Mouse (Mus musculus) liver, embryonic 11.5 days (tissue): Measurements from ENCODE around the gene Apobec2. TPM values are rescaled to one million over a fixed set of nuclear protein-coding genes. Genes with fewer than 3 reads are reported as not detected.

Source experiments
- ATAC-seq: fragments of 200-750 bp; cut with Nextera tagmentation; replicated peaks from 2 replicates; pipeline ENCODE4 v1.8.0; 2017; ENCODE audit warnings: moderate number of reproducible peaks, mild to moderate bottlenecking, moderate TSS enrichment, moderate library complexity; ENCODE audit not compliant: low FRiP score
- DNase-seq: peaks from one replicate; pipeline ENCODE4 v3.0.0-alpha.2; 2017; ENCODE audit warnings: low spot score
- H3K27ac ChIP-seq: fragments of 300-500 bp; sonication (generic); 2 replicates; pipeline ENCODE4 v1.5.1; 2014; ENCODE audit warnings: mild to moderate bottlenecking, low read depth, low read length, control low read depth
- H3K27me3 ChIP-seq: fragments of 300-500 bp; sonication (generic); replicated peaks from 2 replicates; pipeline ENCODE4 v1.6.1; 2014; ENCODE audit warnings: low read length, mixed read lengths; ENCODE audit not compliant: control insufficient read depth, insufficient read depth
- H3K36me3 ChIP-seq: fragments of 300-500 bp; sonication (generic); 2 replicates; pipeline ENCODE4 v1.6.1; 2014; ENCODE audit warnings: mild to moderate bottlenecking, low read length, moderate library complexity, mixed read lengths; ENCODE audit not compliant: control insufficient read depth, insufficient read depth
- H3K4me1 ChIP-seq: fragments of 300-500 bp; sonication (generic); replicated peaks from 2 replicates; pipeline ENCODE4 v1.6.1; 2014; ENCODE audit warnings: low read length, mixed read lengths; ENCODE audit not compliant: control insufficient read depth, insufficient read depth
- H3K4me2 ChIP-seq: fragments of 300-500 bp; sonication (generic); 2 replicates; pipeline ENCODE4 v1.6.1; 2014; ENCODE audit warnings: mild to moderate bottlenecking, control low read depth, moderate library complexity
- H3K4me3 ChIP-seq: fragments of 300-500 bp; sonication (generic); 2 replicates; pipeline ENCODE4 v1.5.1; 2014; ENCODE audit warnings: low read depth, low read length, control low read depth
- H3K9ac ChIP-seq: fragments of 300-500 bp; sonication (generic); 2 replicates; pipeline ENCODE4 v1.6.1; 2014; ENCODE audit warnings: low read depth, low read length, control low read depth
- H3K9me3 ChIP-seq: fragments of 300-500 bp; sonication (generic); 2 replicates; pipeline ENCODE4 v1.6.1; 2016; ENCODE audit warnings: low read length, inconsistent platforms, mixed read lengths; ENCODE audit not compliant: control insufficient read depth
- WGBS: fragments of 180-500 bp; shearing (Covaris S2); extraction: QIAGEN DNeasy Blood & Tissue Kit; methylation state at CpG from one replicate; pipeline ENCODE4 v1.1.7; 2014; 5-methylcytosine and 5-hydroxymethylcytosine counted together
- polyA plus RNA-seq: library from polyadenylated mRNA; unstranded; fragments of >200 nt; fragmentation: Nextera tagmentation; extraction: Ambion mirVana; gene quantifications from 2 replicates; pipeline ENCODE4 v1.2.1, GENCODE M21; 2014

The Apobec2 gene
- polyA plus RNA-seq, 1 experiment from 2014 or later: 3.0 TPM

DNA sequence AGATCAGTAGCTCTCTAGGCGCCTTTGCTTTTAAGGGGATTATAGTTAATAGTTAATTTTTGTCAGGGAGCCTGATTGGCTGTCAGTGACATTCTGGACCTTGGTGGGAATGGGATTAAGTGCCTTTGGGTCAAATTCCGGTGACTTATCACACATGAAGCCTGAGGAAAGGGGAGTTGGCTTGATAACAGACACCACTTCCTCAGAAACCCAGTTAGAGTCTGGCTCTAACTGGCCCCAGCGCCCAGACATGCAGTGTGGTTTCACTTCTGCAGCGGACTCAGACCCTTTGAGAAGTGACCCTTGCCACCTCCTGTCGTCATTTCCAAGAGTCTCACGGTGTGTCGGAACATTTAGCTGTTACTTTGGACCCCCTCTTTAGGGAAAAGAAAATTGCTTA lies 14.6 kb downstream of the Apobec2 start:
- ATAC-seq: peak; percentile 60
- H3K27me3 ChIP-seq: no peaks in the 10 kb centered on the region
- no peak overlapping the region; the same call in 1 of the 2 replicates for H3K27ac ChIP-seq
- peaks cover 15% of the 10 kb centered on the region for H3K36me3 ChIP-seq
- peaks cover 21% of the 10 kb centered on the region for H3K4me1 ChIP-seq
- WGBS: 34% methylated on average over 7 of the region's 7 CpGs
- no peak for DNase-seq
- H3K9me3 ChIP-seq: no peaks in the 10 kb centered on the region
- 0 out of 2 replicates have a peak overlapping the region, but pooled peaks have one; percentile 0 for H3K9ac ChIP-seq
- H3K4me2 ChIP-seq: peak overlapping the region; percentile 53
- H3K4me3 ChIP-seq: peak overlapping the region; percentile 18; the same call in 1 of the 2 replicates

DNA sequence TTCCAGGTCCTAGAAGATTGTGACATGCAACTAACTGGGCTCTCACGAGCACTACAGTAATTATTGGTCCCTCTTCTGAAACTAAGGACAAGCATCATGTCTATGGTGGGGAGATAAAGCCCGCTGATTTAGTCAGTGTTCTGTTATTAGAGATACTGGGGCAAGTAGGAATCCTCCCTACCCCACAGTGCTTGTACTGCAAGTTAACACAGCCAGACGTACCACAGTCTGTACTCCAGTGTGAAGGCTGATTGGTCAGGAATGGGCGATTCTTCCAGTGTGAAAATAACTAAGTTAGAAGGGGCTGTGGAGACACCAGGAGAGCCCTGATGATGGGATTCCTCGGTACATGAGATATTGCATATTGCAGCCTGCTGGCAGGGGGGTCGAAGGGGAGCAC lies 15.2 kb downstream of the Apobec2 start:
- WGBS: 60% methylated on average over 6 of the region's 6 CpGs
- H3K4me1 ChIP-seq: peaks cover 21% of the 10 kb centered on the region
- H3K27me3 ChIP-seq: no peaks in the 10 kb centered on the region
- H3K4me2 ChIP-seq: peak overlapping the region; percentile 53; the same call in 1 of the 2 replicates
- H3K27ac ChIP-seq: peak overlapping the region; percentile 48; the same call in 1 of the 2 replicates
- no peak overlapping the region for H3K4me3 ChIP-seq
- ATAC-seq (peak; percentile 58), DNase-seq (no peak)
- peaks cover 15% of the 10 kb centered on the region for H3K36me3 ChIP-seq
- H3K9ac ChIP-seq: no peak overlapping the region
- no peaks in the 10 kb centered on the region for H3K9me3 ChIP-seq

DNA sequence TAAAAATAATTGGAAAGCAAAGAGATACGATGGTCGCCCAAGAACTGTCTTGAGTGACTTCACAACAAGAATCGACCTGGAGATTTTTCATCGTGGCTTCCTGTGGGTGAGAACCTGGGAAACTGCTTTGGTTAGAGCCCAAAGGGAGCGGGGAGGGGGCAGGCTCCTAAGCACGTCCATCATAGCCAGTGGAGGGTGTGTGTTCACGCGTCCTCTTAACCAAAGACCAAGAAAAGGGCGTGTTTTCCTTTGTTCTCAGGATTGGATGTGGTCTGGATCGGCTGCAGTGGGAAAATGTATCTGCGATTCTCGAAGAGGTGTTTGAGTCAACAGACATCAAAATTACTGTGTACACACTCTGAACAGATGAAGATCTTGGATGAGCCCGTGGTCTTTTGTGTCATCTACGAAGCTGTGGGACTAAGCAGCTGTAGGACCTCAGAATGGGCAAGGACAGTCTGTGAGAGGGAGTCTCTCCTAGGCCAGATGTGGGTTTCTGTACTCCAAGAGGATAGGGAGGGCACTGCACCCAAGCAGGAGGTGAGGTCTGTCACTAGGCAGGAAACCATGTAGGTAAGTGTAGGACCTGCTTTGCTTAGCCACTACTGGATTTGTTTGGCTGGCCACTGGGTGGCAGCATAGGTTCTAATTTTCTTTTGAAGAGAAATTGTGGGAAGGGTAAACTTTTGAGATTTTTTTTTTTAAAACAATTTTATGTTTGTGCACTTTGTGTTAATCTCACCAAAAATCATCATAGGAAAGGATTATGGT lies 16.1 kb downstream of the Apobec2 start:
- H3K36me3 ChIP-seq: peaks cover 20% of the 10 kb centered on the region
- 87% methylated on average over 14 of the region's 14 CpGs for WGBS

DNA sequence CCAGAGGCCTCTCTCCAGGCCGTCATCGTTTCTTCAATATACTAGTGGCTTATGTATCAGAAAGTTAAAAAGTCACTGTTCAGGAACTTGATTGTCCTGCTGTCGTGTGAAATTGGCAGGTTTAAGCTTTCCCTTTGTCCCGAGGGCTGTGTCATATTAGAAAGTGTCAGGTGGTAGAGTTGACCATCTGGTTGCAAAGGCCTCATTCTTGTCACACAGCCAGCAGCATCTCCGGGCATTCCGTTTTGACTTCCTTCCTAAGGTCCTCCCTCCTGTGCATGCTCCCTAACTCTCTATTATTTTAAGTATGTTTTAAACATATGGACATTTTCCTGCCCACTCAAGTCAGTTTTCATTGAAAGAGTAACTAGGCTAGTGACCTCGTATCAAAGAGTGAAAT lies 16.7 kb downstream of the Apobec2 start:
- no peaks in the 10 kb centered on the region for H3K9me3 ChIP-seq
- H3K4me1 ChIP-seq: peaks cover 31% of the 10 kb centered on the region
- ATAC-seq: no peak
- no peak overlapping the region for H3K27ac ChIP-seq
- H3K9ac ChIP-seq: no peak overlapping the region
- no peak overlapping the region for H3K4me3 ChIP-seq
- no peaks in the 10 kb centered on the region for H3K27me3 ChIP-seq
- peaks cover 20% of the 10 kb centered on the region for H3K36me3 ChIP-seq
- 87% methylated on average over 7 of the region's 7 CpGs for WGBS
- no peak overlapping the region for H3K4me2 ChIP-seq
- DNase-seq: no peak

More for the DNA sequence above, 16.1 kb downstream of the Apobec2 start:
- Histone ChIP-seq H3K9me3 (no peaks in the 10 kb centered on the region), H3K27me3 (no peaks in the 10 kb centered on the region), H3K4me1 (peaks cover 25% of the 10 kb centered on the region), H3K4me3 (no peak overlapping the region), H3K27ac (no peak overlapping the region), H3K9ac (no peak overlapping the region), H3K4me2 (no peak overlapping the region)
- peak; percentile 69 for ATAC-seq
- DNase-seq: no peak

DNA sequence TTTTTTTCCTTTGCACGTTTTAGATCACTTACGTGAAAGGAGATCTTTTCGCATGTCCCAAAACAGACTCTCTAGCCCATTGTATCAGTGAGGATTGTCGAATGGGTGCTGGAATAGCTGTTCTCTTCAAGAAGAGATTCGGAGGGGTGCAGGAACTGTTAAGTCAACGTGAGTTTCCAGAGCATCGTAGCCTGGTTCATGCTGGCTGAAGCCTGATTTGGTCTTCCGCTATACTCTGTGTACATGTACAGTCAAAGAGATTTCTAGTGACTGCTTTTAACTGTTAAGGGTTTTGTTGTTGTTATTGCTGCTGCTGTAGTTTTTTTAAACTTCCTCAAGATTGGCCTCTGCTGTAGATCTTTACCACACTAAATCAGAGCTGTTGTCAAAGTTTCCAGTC lies 21.5 kb downstream of the Apobec2 start:
- DNase-seq (no peak), ATAC-seq (no peak)

DNA sequence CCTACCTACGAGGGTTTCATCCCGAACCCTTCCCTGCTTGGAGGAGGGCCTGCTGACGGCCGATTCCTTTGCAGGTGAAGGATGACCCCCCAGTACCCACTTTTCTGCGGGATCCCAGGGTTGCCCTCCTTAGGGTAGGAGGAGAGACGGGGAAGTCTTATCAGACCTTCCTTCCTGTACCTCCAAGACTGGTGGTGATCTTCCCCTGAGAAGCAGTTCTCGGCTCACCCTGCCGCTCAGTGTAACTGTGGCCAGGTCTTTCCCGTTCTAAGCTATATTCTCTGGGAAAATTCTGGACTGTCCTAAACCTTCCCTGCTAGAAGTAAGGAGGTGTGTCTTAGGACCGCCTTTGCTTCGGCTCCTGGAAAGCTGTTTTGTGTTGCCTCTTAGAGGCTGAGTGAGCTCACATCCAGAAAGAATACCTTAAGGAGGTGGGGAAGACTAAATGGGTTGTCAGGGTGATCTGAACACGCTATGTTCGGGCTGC lies 22.4 kb downstream of the Apobec2 start:
- no peaks in the 10 kb centered on the region for H3K27me3 ChIP-seq
- peak overlapping the region; percentile 85 for H3K4me3 ChIP-seq
- peaks cover 25% of the 10 kb centered on the region for H3K4me1 ChIP-seq
- 1% methylated on average over 13 of the region's 13 CpGs for WGBS
- peak overlapping the region; percentile 99 for H3K27ac ChIP-seq
- H3K9ac ChIP-seq: peak overlapping the region; percentile 97
- H3K4me2 ChIP-seq: peak overlapping the region; percentile 86
- H3K9me3 ChIP-seq: no peaks in the 10 kb centered on the region
- ATAC-seq: peak; percentile 54
- DNase-seq: no peak
- H3K36me3 ChIP-seq: peaks cover 13% of the 10 kb centered on the region

More for the DNA sequence above, 21.5 kb downstream of the Apobec2 start:
- Histone ChIP-seq H3K9me3 (no peaks in the 10 kb centered on the region), H3K36me3 (peaks cover 20% of the 10 kb centered on the region), H3K4me2 (peak overlapping the region; percentile 86), H3K27me3 (no peaks in the 10 kb centered on the region), H3K4me3 (peak overlapping the region; percentile 85), H3K27ac (peak overlapping the region; percentile 99; the same call in 1 of the 2 replicates), H3K4me1 (peaks cover 21% of the 10 kb centered on the region), H3K9ac (peak overlapping the region; percentile 97)
- WGBS: 58% methylated on average over 8 of the region's 8 CpGs

DNA sequence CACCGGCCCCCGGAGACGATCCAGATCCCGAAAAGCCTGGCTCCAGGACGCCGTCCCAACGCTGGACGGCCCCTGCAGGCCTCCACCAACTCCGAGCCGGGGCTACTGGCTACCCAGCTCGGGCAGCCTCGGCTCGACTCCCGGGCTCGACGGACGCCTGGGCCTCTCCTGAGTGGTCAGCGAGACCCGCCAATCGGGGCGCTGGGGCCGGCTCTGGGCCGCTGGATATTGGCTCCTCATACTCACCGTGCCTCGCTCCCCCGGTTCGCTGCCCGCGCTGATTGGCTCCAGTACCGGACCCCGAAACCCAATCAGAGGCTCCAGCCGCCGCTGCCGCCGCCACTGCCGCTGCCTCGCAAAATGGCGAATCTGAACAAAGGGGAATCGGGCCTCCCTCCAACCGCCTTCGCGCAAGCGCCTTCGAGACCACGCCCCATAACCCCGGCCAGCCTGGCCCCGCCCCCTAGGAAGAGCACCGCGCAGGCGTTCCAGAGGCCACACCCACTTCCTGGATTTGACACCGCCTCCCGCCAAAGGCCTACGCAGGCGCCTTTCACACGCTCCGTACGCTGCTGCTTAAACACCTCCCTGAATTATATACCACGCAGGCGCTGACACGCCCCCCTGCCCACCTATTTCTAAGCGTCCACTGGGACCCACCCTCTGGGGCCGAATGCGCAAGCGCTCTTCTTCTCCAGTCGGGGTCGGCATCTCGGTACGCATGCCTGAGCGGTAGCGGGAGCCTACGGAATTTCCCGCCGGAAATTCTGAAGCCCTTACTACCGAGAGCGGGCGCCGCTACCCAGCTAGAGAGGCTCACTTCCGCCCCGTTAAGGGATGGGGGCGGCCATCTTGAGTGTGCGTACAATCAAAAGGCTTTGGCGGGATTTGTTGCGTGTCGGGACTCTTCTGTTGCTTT lies 23.1 kb downstream of the Apobec2 start, which contains the start of the genes Nfya and Oard1:
Gene Nfya (minus strand): TSS at position 527 of the 919 bp plus-strand sequence.
Gene Oard1 (plus strand): TSS at position 635 of the 919 bp plus-strand sequence.
- under 1% methylated on average over 84 of the region's 84 CpGs for WGBS

More for the DNA sequence above, 23.1 kb downstream of the Apobec2 start, which contains the start of the genes Nfya and Oard1:
- H3K27me3 ChIP-seq: no peaks in the 10 kb centered on the region
- H3K36me3 ChIP-seq: peaks cover 9% of the 10 kb centered on the region; the same call in 1 of the 2 replicates
- peak within 1 kb of the TSS; percentile 86 for H3K4me2 ChIP-seq
- H3K4me1 ChIP-seq: peaks cover 25% of the 10 kb centered on the region
- H3K9ac ChIP-seq: peak within 1 kb of the TSS; percentile 97
- ATAC-seq: peak; percentile 92
- DNase-seq: peak; percentile 100
- H3K9me3 ChIP-seq: no peaks in the 10 kb centered on the region
- peak within 1 kb of the TSS; percentile 85 for H3K4me3 ChIP-seq
- H3K27ac ChIP-seq: peak within 1 kb of the TSS; percentile 100
